Mouse (Mus musculus) midbrain, embryonic 13.5 days (tissue): ENCODE data around the gene Psg16. TPM values are rescaled to one million over a fixed set of nuclear protein-coding genes. Genes with fewer than 3 reads are reported as not detected.
"Not testable (repeated sequence)": the region's sequence is repeated elsewhere in the genome, so short reads cannot be mapped to it uniquely, and the experiment has no call there.

Experiments used
- ATAC-seq: fragments of 200-750 bp; cut with Nextera tagmentation; 2 replicates; pipeline ENCODE4 v1.8.0; 2017; ENCODE audit warnings: mild to moderate bottlenecking, moderate TSS enrichment, moderate library complexity
- H3K27ac ChIP-seq: fragments of 300-500 bp; sonication (generic); 2 replicates; pipeline ENCODE4 v1.5.1; 2015; ENCODE audit warnings: inconsistent platforms, mild to moderate bottlenecking, moderate library complexity
- H3K27me3 ChIP-seq: fragments of 300-500 bp; sonication (generic); 2 replicates; pipeline ENCODE4 v1.6.1; 2015; ENCODE audit warnings: mild to moderate bottlenecking, inconsistent platforms
- H3K36me3 ChIP-seq: fragments of 300-500 bp; sonication (generic); 2 replicates; pipeline ENCODE4 v1.6.1; 2015; ENCODE audit warnings: mild to moderate bottlenecking, inconsistent platforms
- H3K4me1 ChIP-seq: fragments of 300-500 bp; sonication (generic); replicated peaks from 2 replicates; pipeline ENCODE4 v1.6.1; 2015; ENCODE audit warnings: inconsistent platforms
- H3K4me2 ChIP-seq: fragments of 300-500 bp; sonication (generic); replicated peaks from 2 replicates; pipeline ENCODE4 v1.6.1; 2015; ENCODE audit warnings: moderate library complexity, mild to moderate bottlenecking, inconsistent platforms
- H3K4me3 ChIP-seq: fragments of 300-500 bp; sonication (generic); replicated peaks from 2 replicates; pipeline ENCODE4 v1.5.1; 2015; ENCODE audit warnings: mild to moderate bottlenecking, inconsistent platforms
- H3K9ac ChIP-seq: fragments of 300-500 bp; sonication (generic); replicated peaks from 2 replicates; pipeline ENCODE4 v1.6.1; 2015; ENCODE audit warnings: mild to moderate bottlenecking, inconsistent platforms
- H3K9me3 ChIP-seq: fragments of 300-500 bp; sonication (generic); 2 replicates; pipeline ENCODE4 v1.6.1; 2016; ENCODE audit warnings: mild to moderate bottlenecking, inconsistent platforms
- WGBS: fragments of 180-500 bp; shearing (Covaris S2); methylation state at CpG from one replicate; pipeline ENCODE4 v1.1.7; 2015; 5-methylcytosine and 5-hydroxymethylcytosine counted together
- polyA plus RNA-seq: library from polyadenylated mRNA; unstranded; fragments of >200 nt; fragmentation: Nextera tagmentation; extraction: Ambion mirVana; gene quantifications from 2 replicates; pipeline ENCODE4 v1.2.1, GENCODE M21; 2015

Gene Psg16
- polyA plus RNA-seq, 1 experiment from 2014 or later = 1.2 TPM

DNA sequence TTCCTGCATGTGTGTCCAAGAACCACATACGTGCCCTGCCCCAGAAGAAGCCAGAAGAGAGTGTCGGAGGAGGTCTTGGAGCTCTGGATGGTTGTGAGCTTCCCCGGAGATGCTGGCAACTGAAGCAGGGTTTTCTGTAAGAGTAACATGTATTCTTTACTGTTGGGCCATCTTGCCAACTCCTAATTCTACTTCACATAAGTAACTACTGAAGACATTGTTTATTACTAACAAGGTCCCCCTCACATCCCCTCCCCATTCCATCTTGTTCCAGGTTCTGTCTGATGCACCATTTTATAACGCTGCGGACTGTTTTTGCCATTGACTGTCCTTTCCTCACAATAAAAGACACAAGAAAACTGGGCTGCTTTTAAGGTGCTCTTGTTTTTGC is 332 bp upstream of the Psg16 start:
- Histone ChIP-seq H3K27me3 (no peaks in the 10 kb centered on the region), H3K9ac (no peak overlapping the region), H3K4me3 (no peak overlapping the region), H3K36me3 (no peaks in the 10 kb centered on the region), H3K9me3 (0 out of 2 replicates have a peak, but pooled peaks cover 4% of the 10 kb centered on the region), H3K4me1 (no peaks in the 10 kb centered on the region), H3K4me2 (no peak overlapping the region), H3K27ac (no peak overlapping the region)
- WGBS = 56% methylated on average over 5 of the region's 5 CpGs
- 0 out of 2 replicates have a peak, but pooled peaks have one; percentile 9 for ATAC-seq

DNA sequence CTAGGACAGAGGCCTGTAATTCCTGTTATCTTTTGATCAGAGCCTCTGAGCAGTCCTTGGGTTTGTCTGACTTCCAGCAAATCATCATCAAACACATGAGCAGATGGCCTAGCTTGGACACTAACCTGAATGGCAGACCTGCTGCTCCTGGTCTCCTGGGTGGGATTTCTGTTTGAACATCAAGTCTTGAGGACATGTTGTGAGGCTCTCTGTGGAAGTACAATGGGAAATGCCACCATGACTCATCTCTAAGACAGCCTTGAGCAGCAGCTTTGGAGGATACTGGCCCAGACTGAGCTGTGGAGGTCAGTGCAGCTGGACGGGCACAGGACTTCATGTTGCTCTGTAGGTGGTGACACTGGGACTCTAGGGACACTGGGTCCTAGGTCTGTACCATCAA is 2.7 kb downstream of the Psg16 start:
- H3K27ac ChIP-seq = no peak overlapping the region
- no peak overlapping the region for H3K4me3 ChIP-seq
- 0 out of 2 replicates have a peak, but pooled peaks cover 4% of the 10 kb centered on the region for H3K9me3 ChIP-seq
- 93% methylated on average over 1 of the region's 1 CpGs for WGBS
- H3K36me3 ChIP-seq = no peaks in the 10 kb centered on the region
- no peaks in the 10 kb centered on the region for H3K27me3 ChIP-seq
- ATAC-seq = no peak
- no peak overlapping the region for H3K4me2 ChIP-seq
- H3K9ac ChIP-seq = no peak overlapping the region
- no peaks in the 10 kb centered on the region for H3K4me1 ChIP-seq

DNA sequence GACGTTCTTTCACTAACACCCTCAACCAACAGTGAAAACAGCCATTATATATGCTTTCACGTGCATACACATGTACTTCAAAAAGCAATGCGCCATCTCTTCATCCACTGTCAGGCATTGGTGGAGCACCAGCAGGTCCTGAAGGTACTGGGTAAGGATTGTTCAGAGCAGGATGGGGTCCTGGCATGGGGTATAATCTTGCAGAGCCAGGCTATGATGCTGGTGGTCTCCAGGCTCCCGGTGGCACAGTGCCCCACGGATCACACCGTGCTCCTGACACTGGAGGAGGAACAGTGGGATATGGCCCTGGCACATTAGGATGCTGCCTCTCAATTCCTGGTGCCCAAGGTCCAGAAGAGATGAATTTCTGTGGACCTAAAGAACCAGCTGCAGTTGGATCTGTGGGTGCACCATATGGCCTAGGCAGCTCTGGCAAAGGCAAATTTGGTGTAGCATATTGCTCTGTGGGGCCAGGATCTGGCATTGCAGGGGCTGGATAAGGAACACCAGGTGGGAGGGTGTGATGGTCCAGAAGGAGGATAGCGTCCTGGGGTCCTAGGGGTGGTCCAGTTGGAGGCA is 4.3 kb downstream of the Psg16 start:
- 89% methylated on average over 7 of the region's 7 CpGs for WGBS
- H3K4me1 ChIP-seq = no peaks in the 10 kb centered on the region
- ATAC-seq = no peak

DNA sequence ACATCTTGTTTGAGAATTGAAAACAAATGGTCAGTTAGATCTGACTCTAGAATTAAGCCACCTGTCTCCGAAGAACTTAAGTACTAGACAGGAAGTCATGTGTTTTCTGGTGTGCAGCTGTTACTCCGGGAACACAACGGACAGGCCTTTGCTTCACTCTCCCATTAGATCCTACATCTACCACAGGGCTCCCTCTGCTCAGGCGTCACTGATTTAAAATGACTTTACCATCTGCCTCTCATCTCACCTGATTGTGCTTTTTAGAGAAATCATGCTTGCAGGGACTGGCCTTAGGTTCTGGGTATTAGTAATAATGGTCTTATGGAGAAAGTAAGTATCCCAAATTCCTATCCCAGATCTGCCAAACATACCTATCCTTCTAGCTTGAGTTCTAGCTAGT is 8.9 kb downstream of the Psg16 start:
- 92% methylated on average over 4 of the region's 4 CpGs for WGBS
- Histone ChIP-seq H3K9ac (no peak overlapping the region), H3K9me3 (no peaks in the 10 kb centered on the region), H3K4me3 (no peak overlapping the region), H3K4me1 (no peaks in the 10 kb centered on the region), H3K36me3 (no peaks in the 10 kb centered on the region), H3K27me3 (no peaks in the 10 kb centered on the region), H3K27ac (no peak overlapping the region), H3K4me2 (no peak overlapping the region)
- ATAC-seq = no peak

More for the DNA sequence above, 4.3 kb downstream of the Psg16 start:
- Histone ChIP-seq H3K9ac (no peak overlapping the region), H3K9me3 (0 out of 2 replicates have a peak, but pooled peaks cover 4% of the 10 kb centered on the region), H3K36me3 (no peaks in the 10 kb centered on the region), H3K27me3 (no peaks in the 10 kb centered on the region), H3K27ac (no peak overlapping the region), H3K4me3 (no peak overlapping the region), H3K4me2 (no peak overlapping the region)

DNA sequence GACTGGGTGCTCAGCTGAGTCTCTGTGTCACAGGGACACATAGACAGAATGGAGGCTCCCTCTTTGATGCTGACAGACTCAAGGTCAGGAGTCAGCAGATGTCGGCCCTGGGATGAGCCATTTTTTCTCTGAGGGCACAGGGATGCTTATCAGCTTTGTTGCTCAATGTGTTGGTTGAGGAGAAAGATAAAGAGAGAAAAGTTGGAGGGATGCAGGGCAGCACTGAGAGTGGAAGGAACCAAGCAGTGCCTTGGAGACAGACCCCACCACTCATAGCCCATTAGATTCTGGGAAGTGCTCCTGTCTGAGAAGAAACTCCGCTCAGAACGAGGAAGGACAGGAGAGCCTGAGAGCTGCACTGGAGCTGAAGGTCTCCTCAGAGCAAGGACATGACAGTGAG is 13.9 kb downstream of the Psg16 start:
- no peak for ATAC-seq
- Histone ChIP-seq H3K4me2 (no peak overlapping the region), H3K4me1 (no peaks in the 10 kb centered on the region), H3K27ac (no peak overlapping the region), H3K27me3 (no peaks in the 10 kb centered on the region), H3K36me3 (no peaks in the 10 kb centered on the region), H3K9ac (no peak overlapping the region), H3K9me3 (0 out of 2 replicates have a peak, but pooled peaks cover 2% of the 10 kb centered on the region), H3K4me3 (no peak overlapping the region)
- WGBS = 82% methylated on average over 3 of the region's 3 CpGs

DNA sequence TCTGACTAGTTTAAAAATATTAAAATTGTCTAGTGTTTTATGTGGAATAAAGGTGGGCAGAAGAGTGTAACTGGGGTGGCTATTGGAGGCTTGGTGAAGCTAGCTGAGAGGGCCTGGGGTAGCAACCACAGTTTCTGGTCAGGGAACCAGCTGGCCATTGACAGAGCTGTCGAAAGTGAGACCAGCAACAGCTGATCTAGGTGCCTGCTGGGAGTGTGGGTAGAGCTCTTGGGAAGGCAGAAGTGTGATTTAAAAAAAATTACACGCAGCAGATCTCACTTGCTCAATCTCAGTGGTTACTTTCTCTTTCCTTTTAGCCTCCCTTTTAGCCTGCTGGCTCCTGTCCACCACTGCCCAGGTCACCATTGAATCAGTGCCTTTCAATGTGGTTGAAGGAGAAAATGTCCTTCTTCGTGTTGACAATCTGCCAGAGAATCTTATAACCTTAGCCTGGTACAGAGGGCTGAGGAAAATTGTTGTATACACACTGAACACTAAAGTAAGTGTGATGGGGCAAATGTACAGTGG is 16.3 kb downstream of the Psg16 start:
- no peak for ATAC-seq
- H3K4me1 ChIP-seq = no peaks in the 10 kb centered on the region

DNA sequence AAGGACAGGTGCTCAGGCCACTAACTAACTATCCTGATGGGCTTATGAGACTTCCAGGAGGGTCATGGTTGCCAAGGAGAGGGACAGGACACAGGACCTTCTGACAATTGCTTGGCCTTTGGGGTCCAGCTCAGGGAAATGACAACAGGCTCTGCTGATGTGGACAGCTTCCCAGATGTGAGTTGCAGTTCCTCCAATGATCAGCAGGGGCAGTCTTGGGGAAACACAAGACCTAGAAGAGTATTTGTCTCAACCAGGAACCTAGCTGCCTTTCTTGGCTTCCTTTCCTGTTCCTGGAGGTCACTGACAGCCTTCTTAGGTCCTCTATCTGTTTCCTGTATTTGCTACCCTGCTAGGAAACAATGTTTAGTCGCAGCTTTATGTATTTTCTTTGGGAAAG is 17.4 kb downstream of the Psg16 start:
- H3K4me1 ChIP-seq = no peaks in the 10 kb centered on the region
- no peak overlapping the region for H3K4me3 ChIP-seq
- no peaks in the 10 kb centered on the region for H3K36me3 ChIP-seq
- no peak overlapping the region for H3K27ac ChIP-seq
- no peak for ATAC-seq
- WGBS = 15% methylated on average over 1 of the region's 1 CpGs
- 0 out of 2 replicates have a peak, but pooled peaks cover 2% of the 10 kb centered on the region for H3K9me3 ChIP-seq
- no peak overlapping the region for H3K9ac ChIP-seq
- H3K4me2 ChIP-seq = no peak overlapping the region
- no peaks in the 10 kb centered on the region for H3K27me3 ChIP-seq

More for the DNA sequence above, 16.3 kb downstream of the Psg16 start:
- Histone ChIP-seq H3K4me3 (no peak overlapping the region), H3K9me3 (0 out of 2 replicates have a peak, but pooled peaks cover 2% of the 10 kb centered on the region), H3K36me3 (no peaks in the 10 kb centered on the region), H3K27me3 (no peaks in the 10 kb centered on the region), H3K27ac (no peak overlapping the region), H3K4me2 (no peak overlapping the region), H3K9ac (no peak overlapping the region)
- WGBS = 60% methylated on average over 3 of the region's 3 CpGs

DNA sequence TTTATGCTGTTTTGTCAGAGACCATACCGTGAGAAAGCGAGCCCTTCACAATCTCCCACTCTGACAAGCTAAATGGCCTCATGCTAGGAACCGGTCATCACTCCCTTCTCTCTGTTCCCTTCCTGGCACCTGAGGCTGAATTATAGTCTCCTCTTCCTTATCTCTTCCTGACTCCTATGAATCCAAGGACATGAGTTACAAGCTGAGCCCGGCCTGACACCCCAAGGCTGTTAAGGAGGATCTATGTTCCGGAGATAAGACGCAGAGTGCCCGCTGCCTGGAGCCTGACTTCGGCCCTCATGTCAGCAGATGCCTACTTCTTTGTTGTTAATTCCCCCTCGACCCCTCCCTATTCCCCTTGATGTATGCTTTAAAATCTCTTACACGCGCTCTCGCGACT is 27.8 kb downstream of the Psg16 start:
- not testable (repeated sequence) for H3K4me1 ChIP-seq, H3K4me3 ChIP-seq, H3K9ac ChIP-seq, H3K9me3 ChIP-seq, H3K27ac ChIP-seq, ATAC-seq, H3K27me3 ChIP-seq, H3K36me3 ChIP-seq, H3K4me2 ChIP-seq
- 87% methylated on average over 13 of the region's 13 CpGs for WGBS

DNA sequence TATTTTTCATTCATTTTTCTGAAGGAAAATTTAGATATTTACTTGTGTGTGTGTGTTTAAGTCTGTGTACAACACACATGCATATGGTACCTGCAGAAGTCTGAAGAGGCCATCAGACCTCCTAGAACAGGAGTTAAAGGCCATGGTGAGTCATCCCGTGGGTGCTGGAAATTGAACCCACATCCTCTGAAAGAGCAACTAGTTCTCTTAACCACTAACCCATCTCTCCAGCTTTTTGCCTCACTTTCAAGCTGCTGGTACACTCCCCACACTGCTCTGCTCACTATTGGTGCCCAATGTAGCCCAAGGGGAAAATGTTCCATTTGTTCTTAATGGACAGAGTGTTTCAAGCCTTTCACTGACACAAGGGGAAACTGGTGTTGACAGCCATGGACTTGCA is 61.5 kb downstream of the Psg16 start:
- ATAC-seq = no peak
- WGBS = 84% methylated on average over 1 of the region's 1 CpGs
- no peaks in the 10 kb centered on the region for H3K4me1 ChIP-seq
- no peak overlapping the region for H3K9ac ChIP-seq
- H3K27ac ChIP-seq = no peak overlapping the region
- no peaks in the 10 kb centered on the region for H3K27me3 ChIP-seq
- no peak overlapping the region for H3K4me2 ChIP-seq
- H3K9me3 ChIP-seq = peaks cover 10% of the 10 kb centered on the region; the same call in 1 of the 2 replicates
- H3K36me3 ChIP-seq = no peaks in the 10 kb centered on the region
- H3K4me3 ChIP-seq = no peak overlapping the region

DNA sequence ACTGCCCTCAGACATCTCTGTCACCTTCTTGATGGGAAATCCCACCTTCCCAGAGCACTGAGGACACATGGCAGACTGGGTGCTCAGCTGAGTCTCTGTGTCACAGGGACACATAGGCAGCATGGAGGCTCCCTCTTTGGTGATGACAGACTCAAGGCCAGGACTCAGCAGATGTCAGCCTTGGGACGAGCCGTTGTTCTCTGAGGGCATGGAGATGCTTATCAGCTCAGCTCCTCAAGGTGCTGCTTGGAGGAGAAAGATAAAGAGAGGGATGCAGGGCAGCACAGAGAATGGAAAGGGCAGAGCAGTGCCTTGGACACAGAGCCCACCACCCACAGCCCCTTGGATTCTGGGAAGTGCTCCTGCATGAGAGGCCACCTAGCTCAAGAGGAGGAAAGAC is 76.1 kb downstream of the Psg16 start, which contains the start of gene Ceacam3:
Ceacam3 (plus strand) TSS at position 352 of the 400 bp plus-strand sequence.
- peaks cover 23% of the 10 kb centered on the region for H3K9me3 ChIP-seq
- 94% methylated on average over 2 of the region's 2 CpGs for WGBS

DNA sequence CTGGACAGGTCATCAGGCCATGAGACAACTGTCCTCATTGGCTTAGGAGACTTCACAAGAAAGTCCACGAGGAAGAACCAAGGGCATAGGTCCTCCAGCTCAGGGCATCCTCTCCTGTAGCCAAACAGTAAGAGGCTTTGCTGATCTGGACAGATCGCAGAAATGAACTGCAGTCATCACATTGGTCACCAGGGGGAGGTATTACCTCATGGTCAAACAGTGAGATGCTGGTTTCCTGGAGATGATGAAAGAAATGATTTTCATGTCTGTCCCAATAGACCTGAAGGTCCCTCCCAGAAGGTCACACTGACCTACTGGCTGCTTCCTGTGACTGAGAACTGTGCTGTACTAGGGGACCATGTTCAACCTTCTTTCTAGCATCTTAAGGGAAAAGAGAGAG is 81.8 kb downstream of the Psg16 start:
- Histone ChIP-seq H3K27ac (no peak overlapping the region), H3K27me3 (no peaks in the 10 kb centered on the region), H3K9me3 (peaks cover 29% of the 10 kb centered on the region), H3K4me3 (no peak overlapping the region), H3K4me2 (no peak overlapping the region), H3K9ac (no peak overlapping the region), H3K4me1 (no peaks in the 10 kb centered on the region), H3K36me3 (no peaks in the 10 kb centered on the region)
- 42% methylated on average over 2 of the region's 2 CpGs for WGBS
- no peak for ATAC-seq

More for the DNA sequence above, 76.1 kb downstream of the Psg16 start, which contains the start of gene Ceacam3:
- no peak within 1 kb of the TSS for H3K9ac ChIP-seq
- ATAC-seq = no peak
- H3K36me3 ChIP-seq = no peaks in the 10 kb centered on the region
- no peaks in the 10 kb centered on the region for H3K4me1 ChIP-seq
- no peak within 1 kb of the TSS for H3K27ac ChIP-seq
- H3K4me2 ChIP-seq = no peak within 1 kb of the TSS
- no peaks in the 10 kb centered on the region for H3K27me3 ChIP-seq
- no peak within 1 kb of the TSS for H3K4me3 ChIP-seq

DNA sequence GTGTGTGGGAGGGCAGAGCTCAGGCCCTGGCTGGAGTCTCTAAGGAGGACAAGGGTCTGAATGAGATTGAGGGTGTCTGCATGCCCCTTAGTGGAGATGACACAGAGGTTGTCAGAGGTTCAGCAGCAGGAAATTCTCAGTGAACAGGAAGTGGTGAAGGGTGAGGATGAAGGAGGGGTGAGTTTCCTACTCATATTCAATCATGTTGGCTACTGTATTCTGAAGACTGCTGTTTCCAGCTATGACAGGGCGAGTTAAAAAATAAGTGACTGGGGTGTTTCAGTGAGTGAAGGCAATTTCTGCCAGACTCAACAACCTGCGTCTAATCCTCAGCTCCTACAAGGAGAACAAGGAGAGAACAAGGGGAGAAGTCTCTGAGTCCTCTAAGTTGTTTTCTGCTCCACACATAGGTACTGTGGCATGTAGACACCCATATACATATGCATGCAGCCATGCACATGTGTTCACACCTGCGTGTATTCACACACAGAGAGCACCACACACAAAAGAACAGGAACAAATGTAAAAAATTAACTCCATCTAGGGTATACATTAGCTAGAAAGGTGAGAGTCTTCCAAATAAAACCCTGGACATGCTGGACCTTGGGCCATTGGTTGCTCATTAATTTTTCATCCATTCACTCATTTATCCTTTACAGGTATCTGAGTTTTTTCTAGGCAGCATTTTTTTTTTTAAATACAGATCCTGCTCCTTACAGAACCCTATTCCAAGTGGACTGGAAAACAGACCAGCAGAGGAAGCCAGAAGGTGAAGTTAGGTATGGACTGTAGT is 83.2 kb downstream of the Psg16 start:
- no peak overlapping the region for H3K4me3 ChIP-seq
- H3K27ac ChIP-seq = no peak overlapping the region
- 71% methylated on average over 3 of the region's 3 CpGs for WGBS
- H3K27me3 ChIP-seq = no peaks in the 10 kb centered on the region
- H3K9ac ChIP-seq = no peak overlapping the region
- no peak for ATAC-seq
- no peaks in the 10 kb centered on the region for H3K36me3 ChIP-seq
- no peaks in the 10 kb centered on the region for H3K4me1 ChIP-seq
- H3K9me3 ChIP-seq = peaks cover 37% of the 10 kb centered on the region
- H3K4me2 ChIP-seq = no peak overlapping the region
